Mouse (Mus musculus) G1E (cell line): ENCODE results near the gene Pde4c. TPM values are rescaled to one million over a fixed set of nuclear protein-coding genes. Genes with fewer than 3 reads are reported as not detected.

Experiments
- ATAC-seq: 2 replicates; pipeline ENCODE4 v1.8.0; 2016; ENCODE audit warnings: mild to moderate bottlenecking; ENCODE audit not compliant: insufficient number of reproducible peaks, poor library complexity, low FRiP score, severe bottlenecking; ENCODE audit errors: extremely low read depth
- DNase-seq: peaks from one replicate; pipeline ENCODE4 v3.0.0; 2012; ENCODE audit warnings: low spot score
- H3K27me3 ChIP-seq: 2 replicates; pipeline ENCODE4 v1.6.1; 2012; ENCODE audit warnings: mild to moderate bottlenecking, low read length, inconsistent platforms; ENCODE audit not compliant: insufficient read depth
- H3K36me3 ChIP-seq: replicated peaks from 2 replicates; pipeline ENCODE3; 2012; ENCODE audit warnings: mild to moderate bottlenecking, inconsistent platforms
- H3K4me1 ChIP-seq: 2 replicates; pipeline ENCODE4 v1.6.1; 2012; ENCODE audit warnings: low read depth, low read length, inconsistent platforms, mixed read lengths; ENCODE audit not compliant: insufficient read depth
- H3K4me3 ChIP-seq: 2 replicates; pipeline ENCODE4 v1.5.1; 2012; ENCODE audit warnings: low read depth, mild to moderate bottlenecking, inconsistent platforms, low read length, moderate library complexity, mixed read lengths
- H3K9me3 ChIP-seq: replicated peaks from 2 replicates; pipeline ENCODE4 v1.6.1; 2012; ENCODE audit warnings: inconsistent platforms
- CTCF ChIP-seq: IDR thresholded peaks from 2 replicates; pipeline ENCODE4 v1.5.1; 2012; ENCODE audit warnings: low read depth, low read length, inconsistent platforms, mixed read lengths
- GATA1 ChIP-seq: IDR thresholded peaks from 2 replicates; pipeline ENCODE4 v1.6.1; 2012; ENCODE audit warnings: borderline replicate concordance, low read length, inconsistent platforms, mixed read lengths
- GATA2 ChIP-seq: IDR thresholded peaks from 2 replicates; pipeline ENCODE4 v1.6.1; 2012; ENCODE audit warnings: low read depth, low read length, inconsistent platforms, borderline replicate concordance
- POLR2AphosphoS5 ChIP-seq: IDR thresholded peaks from 2 replicates; pipeline ENCODE4 v1.6.1; 2012; ENCODE audit warnings: low read depth, low read length, inconsistent platforms; ENCODE audit not compliant: insufficient replicate concordance
- TAL1 ChIP-seq: conservative IDR thresholded peaks from 2 replicates; pipeline ENCODE4 v1.6.1; 2012; ENCODE audit warnings: low read depth, low read length, inconsistent platforms, mixed read lengths
- polyA plus RNA-seq: library from polyadenylated mRNA; stranded (reverse); fragments of >175 nt; gene quantifications from 2 replicates; pipeline ENCODE4 v1.2.3, GENCODE M21; 2012
- total RNA-seq, 2 experiments: library from RNA; stranded (forward) in 1 of 2; stranded (reverse) in 1 of 2; fragments of 200-1000 nt in 1 of 2; fragments of >200 nt in 1 of 2; fragmentation: Nextera tagmentation in 1 of 2; gene quantifications; 2 replicates each; pipeline ENCODE4 v1.2.3; 2014 to 2017

Gene Pde4c
- total and polyA plus RNA-seq, 3 experiments, result 0.22 to 0.95 TPM; not detected in 1

DNA sequence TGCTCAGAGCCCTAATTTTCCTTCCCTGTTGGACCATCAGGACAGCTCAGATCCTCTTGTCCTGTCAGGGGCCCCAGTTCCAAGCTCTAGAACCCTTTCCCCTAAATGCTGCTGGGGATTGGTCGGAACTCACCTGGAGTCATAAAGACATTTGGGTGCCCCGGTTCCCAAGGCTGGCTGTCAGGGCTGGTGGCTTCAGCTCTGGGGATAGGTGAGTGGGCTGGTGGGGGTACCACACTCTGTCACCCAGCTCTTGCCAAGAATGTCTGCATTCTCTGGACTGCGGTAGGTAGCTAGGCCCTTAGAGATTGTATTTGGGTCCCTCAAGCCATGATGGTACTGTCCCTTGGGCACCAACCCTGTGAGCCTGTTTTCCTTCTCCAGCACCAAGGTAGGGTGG is 20.2 kb upstream of the Pde4c start, which contains the start of gene Iqcn:
Gene Iqcn (plus strand): TSS at position 171 of the 400 bp plus-strand sequence.
- H3K4me1 ChIP-seq, result peaks cover 29% of the 10 kb centered on the region
- H3K36me3 ChIP-seq, result peaks cover 15% of the 10 kb centered on the region
- ATAC-seq, result no peak
- H3K9me3 ChIP-seq, result no peaks in the 10 kb centered on the region
- TF ChIP-seq CTCF, result no peak
- TF ChIP-seq TAL1, result no peak
- TF ChIP-seq GATA1, result no peak
- TF ChIP-seq POLR2AphosphoS5, result no peak
- no peak for TF ChIP-seq GATA2
- DNase-seq, result no peak
- H3K4me3 ChIP-seq, result no peak within 1 kb of the TSS
- H3K27me3 ChIP-seq, result peaks cover 28% of the 10 kb centered on the region

DNA sequence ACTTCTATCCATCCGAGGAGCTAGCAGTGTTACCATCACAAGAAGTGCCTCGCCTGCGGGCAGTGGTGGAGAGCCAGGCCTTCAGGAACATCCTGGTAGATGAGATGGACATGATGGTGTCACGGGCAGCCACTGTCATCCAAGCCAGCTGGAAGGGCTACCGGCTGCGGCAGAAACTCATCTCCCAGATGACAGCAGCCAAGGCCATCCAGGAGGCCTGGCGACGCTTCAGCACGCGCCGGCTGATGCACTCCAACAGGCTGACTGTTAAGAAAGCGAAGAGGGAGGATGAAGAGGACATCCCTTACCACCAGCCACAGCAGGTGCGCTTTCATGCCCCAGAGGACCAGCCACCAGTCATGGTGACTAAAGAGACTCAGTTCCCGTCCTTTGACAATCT is 15.2 kb upstream of the Pde4c start:
- H3K4me3 ChIP-seq, result no peak overlapping the region
- H3K36me3 ChIP-seq, result no peaks in the 10 kb centered on the region
- DNase-seq (no peak), ATAC-seq (no peak)
- TF ChIP-seq TAL1 (no peak), GATA2 (no peak), POLR2AphosphoS5 (no peak), CTCF (no peak), GATA1 (no peak)
- peaks cover 76% of the 10 kb centered on the region for H3K27me3 ChIP-seq
- peaks cover 7% of the 10 kb centered on the region; the same call in 1 of the 2 replicates for H3K4me1 ChIP-seq
- H3K9me3 ChIP-seq, result no peaks in the 10 kb centered on the region

DNA sequence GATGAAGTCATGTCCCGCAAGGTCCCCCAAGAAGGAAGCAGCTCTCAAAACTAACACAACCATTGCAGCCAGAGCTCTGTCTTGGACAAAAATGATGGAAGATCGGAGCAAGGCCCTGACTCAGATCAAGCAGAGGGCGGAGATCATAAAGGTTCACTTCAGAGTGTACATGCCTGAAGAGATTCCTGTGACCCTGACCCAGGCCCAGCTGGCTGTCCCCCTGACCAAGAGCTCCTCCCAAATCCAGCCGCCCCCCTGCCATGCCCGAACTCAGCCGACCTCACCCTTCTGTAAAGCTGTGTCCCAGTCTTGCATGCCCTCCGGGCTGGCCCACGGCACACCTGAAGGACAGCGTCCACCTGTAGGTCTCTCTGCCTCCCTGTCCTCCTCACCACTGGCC is 13.7 kb upstream of the Pde4c start:
- H3K27me3 ChIP-seq, result peaks cover 84% of the 10 kb centered on the region
- no peaks in the 10 kb centered on the region for H3K36me3 ChIP-seq
- 0 out of 2 replicates have a peak, but pooled peaks cover 5% of the 10 kb centered on the region for H3K4me1 ChIP-seq
- H3K9me3 ChIP-seq, result no peaks in the 10 kb centered on the region
- no peak for ATAC-seq
- DNase-seq, result no peak
- TF ChIP-seq GATA2, result no peak
- no peak for TF ChIP-seq CTCF
- TF ChIP-seq POLR2AphosphoS5, result no peak
- TF ChIP-seq TAL1, result no peak
- TF ChIP-seq GATA1, result no peak
- no peak overlapping the region for H3K4me3 ChIP-seq

DNA sequence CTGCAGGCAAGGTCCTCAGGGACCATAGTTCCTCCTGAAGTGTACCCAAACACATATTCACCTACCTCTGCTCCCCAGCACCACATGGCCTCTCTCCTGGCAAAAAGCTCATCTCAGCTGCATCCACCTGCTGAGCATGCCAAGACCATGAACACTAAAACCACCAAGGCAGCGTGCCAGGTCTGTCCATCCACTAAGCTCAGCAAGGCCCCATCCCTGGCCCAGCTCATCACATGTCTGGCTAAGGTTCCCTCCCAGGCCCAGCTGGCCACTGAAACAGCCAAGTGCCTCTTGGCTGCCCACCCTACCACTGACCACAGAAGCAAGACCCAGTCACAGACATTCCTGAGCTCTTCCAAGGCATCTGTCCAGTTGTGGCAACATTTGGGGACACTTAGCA is 13.2 kb upstream of the Pde4c start:
- no peak for ATAC-seq
- no peak overlapping the region for H3K4me3 ChIP-seq
- DNase-seq, result no peak

DNA sequence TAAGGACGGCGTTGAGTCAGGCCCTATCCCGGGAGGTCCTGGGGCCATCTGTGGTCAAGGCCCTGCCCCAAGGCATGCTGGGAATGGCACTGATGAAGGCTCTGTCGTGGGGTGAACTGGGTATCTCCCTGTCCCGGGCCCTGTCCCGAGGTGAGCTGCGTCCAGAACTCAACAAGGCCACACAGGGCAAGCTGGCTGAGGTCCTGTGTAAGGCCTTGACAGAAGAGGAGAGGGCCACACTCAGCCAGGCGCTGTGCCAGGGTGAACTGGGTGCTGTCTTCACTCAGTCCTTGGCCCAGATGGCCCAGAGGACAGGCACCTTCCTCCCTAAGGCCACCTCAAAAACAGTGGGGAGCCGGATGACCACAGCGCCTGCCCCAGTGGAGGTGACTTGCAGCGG is 12.5 kb upstream of the Pde4c start:
- Histone ChIP-seq H3K27me3 (peaks cover 82% of the 10 kb centered on the region), H3K9me3 (no peaks in the 10 kb centered on the region), H3K36me3 (no peaks in the 10 kb centered on the region), H3K4me1 (0 out of 2 replicates have a peak, but pooled peaks cover 5% of the 10 kb centered on the region), H3K4me3 (no peak overlapping the region)
- TF ChIP-seq TAL1 (no peak), POLR2AphosphoS5 (no peak), GATA2 (no peak), CTCF (no peak), GATA1 (no peak)
- DNase-seq, result no peak
- ATAC-seq, result no peak

More for the DNA sequence above, 13.2 kb upstream of the Pde4c start:
- no peaks in the 10 kb centered on the region for H3K9me3 ChIP-seq
- H3K27me3 ChIP-seq, result peaks cover 84% of the 10 kb centered on the region
- 0 out of 2 replicates have a peak, but pooled peaks cover 5% of the 10 kb centered on the region for H3K4me1 ChIP-seq
- no peak for TF ChIP-seq TAL1
- no peaks in the 10 kb centered on the region for H3K36me3 ChIP-seq

DNA sequence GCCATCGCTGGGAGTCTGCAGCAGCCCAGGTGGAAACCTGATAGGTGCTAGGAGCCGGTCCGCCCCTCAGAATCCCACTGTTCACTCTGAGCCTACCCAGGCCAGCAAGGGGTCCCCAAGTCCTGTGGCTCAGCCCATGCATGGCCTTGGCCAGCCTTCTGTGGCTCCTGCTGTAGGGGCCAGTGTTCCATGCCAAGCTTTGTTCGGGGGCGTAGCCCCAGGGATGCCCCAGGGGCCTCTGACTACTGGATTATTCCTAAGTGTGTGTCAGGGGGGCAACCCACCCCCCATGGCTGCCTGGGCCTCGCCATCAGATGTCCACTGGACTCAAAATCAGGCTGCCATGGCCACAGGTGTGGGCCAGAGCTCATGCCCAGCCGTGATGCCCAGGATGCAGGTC is 9.5 kb upstream of the Pde4c start:
- no peak for DNase-seq
- Histone ChIP-seq H3K36me3 (no peaks in the 10 kb centered on the region), H3K9me3 (no peaks in the 10 kb centered on the region), H3K27me3 (peaks cover 77% of the 10 kb centered on the region), H3K4me3 (no peak overlapping the region), H3K4me1 (peaks cover 9% of the 10 kb centered on the region)
- no peak for ATAC-seq
- TF ChIP-seq GATA2 (no peak), TAL1 (no peak), GATA1 (no peak), POLR2AphosphoS5 (no peak), CTCF (no peak)
